Mouse (Mus musculus): ENCODE data around the gene Myh9. TPM values are rescaled to one million over a fixed set of nuclear protein-coding genes. Genes with fewer than 3 reads are reported as not detected.
"Not testable (repeated sequence)": the region's sequence is repeated elsewhere in the genome, so short reads cannot be mapped to it uniquely, and the experiment has no call there.

The Myh9 gene
- total and polyA plus RNA-seq, 2 experiments from 2014 or later, result 17.5 to 63.6 TPM

GRCm38 (mm10) chr15:77740511-77741297 lies 101.3 kb downstream of the Myh9 start:
- Histone ChIP-seq H3K4me1 (ENCODE audit: control insufficient read depth, insufficient read depth) (no peaks in the 10 kb centered on the region), H3K4me2 (ENCODE audit: low read depth, low read length) (no peak overlapping the region), H3K27me3 (ENCODE audit: control insufficient read depth, insufficient read depth, low read length) (no peaks in the 10 kb centered on the region), H3K36me3 (replicated peaks; ENCODE audit: control insufficient read depth, insufficient read depth, low read length) (no peaks in the 10 kb centered on the region), H3K9me3 (replicated peaks; ENCODE audit: control insufficient read depth, low read length) (no peaks in the 10 kb centered on the region), H3K4me3 (ENCODE audit: low read depth, low read length) (no peak overlapping the region), H3K9ac (replicated peaks; ENCODE audit: low read depth, low read length) (no peak overlapping the region), H3K27ac (ENCODE audit: low read depth) (no peak overlapping the region)
- ATAC-seq (ENCODE audit: insufficient read depth, low read depth), result no peak
- 77% methylated on average over 9 of the region's 9 CpGs for WGBS
- DNase-seq (ENCODE audit: low spot score), result no peak
- peak; percentile 43 for TF ChIP-seq CTCF (IDR thresholded peaks at IDR 0.05; ENCODE audit: low read depth)
- no peak for TF ChIP-seq EP300 (IDR thresholded peaks at IDR 0.05; ENCODE audit: low read depth)

- DNase-seq (ENCODE audit: low spot score); H3K27ac ChIP-seq (ENCODE audit: low read depth); H3K27me3 ChIP-seq (ENCODE audit: control insufficient read depth, insufficient read depth, low read length); H3K4me1 ChIP-seq (ENCODE audit: control insufficient read depth, insufficient read depth); H3K9me3 ChIP-seq (replicated peaks; ENCODE audit: control insufficient read depth, low read length); H3K4me2 ChIP-seq (ENCODE audit: low read depth, low read length); H3K9ac ChIP-seq (replicated peaks; ENCODE audit: low read depth, low read length); H3K4me3 ChIP-seq (ENCODE audit: low read depth, low read length); H3K36me3 ChIP-seq (replicated peaks; ENCODE audit: control insufficient read depth, insufficient read depth, low read length); ATAC-seq (ENCODE audit: insufficient read depth, low read depth): not testable (repeated sequence)
- WGBS, result 25% methylated on average over 4 of the region's 4 CpGs
These were observed 108.1 kb downstream of the Myh9 start for GRCm38 (mm10) chr15:77733903-77734302.

- WGBS, result 23% methylated on average over 8 of the region's 8 CpGs
- not testable (repeated sequence) for H3K9ac ChIP-seq (replicated peaks; ENCODE audit: low read depth, low read length); H3K4me2 ChIP-seq (ENCODE audit: low read depth, low read length); H3K27me3 ChIP-seq (ENCODE audit: control insufficient read depth, insufficient read depth, low read length); H3K27ac ChIP-seq (ENCODE audit: low read depth); H3K9me3 ChIP-seq (replicated peaks; ENCODE audit: control insufficient read depth, low read length); H3K4me3 ChIP-seq (ENCODE audit: low read depth, low read length); ATAC-seq (ENCODE audit: insufficient read depth, low read depth); H3K36me3 ChIP-seq (replicated peaks; ENCODE audit: control insufficient read depth, insufficient read depth, low read length); H3K4me1 ChIP-seq (ENCODE audit: control insufficient read depth, insufficient read depth)
- peak; percentile 18 for DNase-seq (ENCODE audit: low spot score)
These were observed 108.6 kb downstream of the Myh9 start for GRCm38 (mm10) chr15:77733380-77733779.

- 81% methylated on average over 10 of the region's 10 CpGs for WGBS
- ATAC-seq (ENCODE audit: insufficient read depth, low read depth); H3K27ac ChIP-seq (ENCODE audit: low read depth); H3K27me3 ChIP-seq (ENCODE audit: control insufficient read depth, insufficient read depth, low read length); DNase-seq (ENCODE audit: low spot score); H3K9me3 ChIP-seq (replicated peaks; ENCODE audit: control insufficient read depth, low read length); H3K4me2 ChIP-seq (ENCODE audit: low read depth, low read length); H3K9ac ChIP-seq (replicated peaks; ENCODE audit: low read depth, low read length); H3K4me3 ChIP-seq (ENCODE audit: low read depth, low read length); H3K36me3 ChIP-seq (replicated peaks; ENCODE audit: control insufficient read depth, insufficient read depth, low read length); H3K4me1 ChIP-seq (ENCODE audit: control insufficient read depth, insufficient read depth): not testable (repeated sequence)
These were observed 109.1 kb downstream of the Myh9 start for GRCm38 (mm10) chr15:77732851-77733250.

- TF ChIP-seq CTCF (IDR thresholded peaks at IDR 0.05; ENCODE audit: low read depth) (no peak), EP300 (IDR thresholded peaks at IDR 0.05; ENCODE audit: low read depth) (no peak)
- peaks cover 4% of the 10 kb centered on the region; the same call in 1 of the 2 replicates for H3K4me1 ChIP-seq (ENCODE audit: control insufficient read depth, insufficient read depth)
- DNase-seq (ENCODE audit: low spot score), result no peak
- H3K9me3 ChIP-seq (replicated peaks; ENCODE audit: control insufficient read depth, low read length), result no peaks in the 10 kb centered on the region
- H3K4me2 ChIP-seq (ENCODE audit: low read depth, low read length), result no peak overlapping the region
- H3K27me3 ChIP-seq (ENCODE audit: control insufficient read depth, insufficient read depth, low read length), result no peaks in the 10 kb centered on the region
- no peak overlapping the region for H3K9ac ChIP-seq (replicated peaks; ENCODE audit: low read depth, low read length)
- H3K4me3 ChIP-seq (ENCODE audit: low read depth, low read length), result no peak overlapping the region
- H3K36me3 ChIP-seq (replicated peaks; ENCODE audit: control insufficient read depth, insufficient read depth, low read length), result no peaks in the 10 kb centered on the region
- no peak for ATAC-seq (ENCODE audit: insufficient read depth, low read depth)
- H3K27ac ChIP-seq (ENCODE audit: low read depth), result no peak overlapping the region
- WGBS, result 93% methylated on average over 5 of the region's 5 CpGs
These were observed 110.4 kb downstream of the Myh9 start for GRCm38 (mm10) chr15:77731605-77732004.

GRCm38 (mm10) chr15:77728739-77729138 lies 113.2 kb downstream of the Myh9 start, which contains the start of gene Apol9b:
Gene Apol9b (plus strand): TSS chr15:77729039.
- not testable (repeated sequence) for H3K4me3 ChIP-seq (ENCODE audit: low read depth, low read length); DNase-seq (ENCODE audit: low spot score); H3K9ac ChIP-seq (replicated peaks; ENCODE audit: low read depth, low read length); H3K27ac ChIP-seq (ENCODE audit: low read depth); H3K4me1 ChIP-seq (ENCODE audit: control insufficient read depth, insufficient read depth); ATAC-seq (ENCODE audit: insufficient read depth, low read depth); H3K36me3 ChIP-seq (replicated peaks; ENCODE audit: control insufficient read depth, insufficient read depth, low read length); H3K27me3 ChIP-seq (ENCODE audit: control insufficient read depth, insufficient read depth, low read length); H3K4me2 ChIP-seq (ENCODE audit: low read depth, low read length); H3K9me3 ChIP-seq (replicated peaks; ENCODE audit: control insufficient read depth, low read length)
- WGBS, result 57% methylated on average over 1 of the region's 4 CpGs

- H3K4me1 ChIP-seq (ENCODE audit: control insufficient read depth, insufficient read depth); H3K9me3 ChIP-seq (replicated peaks; ENCODE audit: control insufficient read depth, low read length); H3K36me3 ChIP-seq (replicated peaks; ENCODE audit: control insufficient read depth, insufficient read depth, low read length); H3K4me3 ChIP-seq (ENCODE audit: low read depth, low read length); H3K9ac ChIP-seq (replicated peaks; ENCODE audit: low read depth, low read length); DNase-seq (ENCODE audit: low spot score); H3K4me2 ChIP-seq (ENCODE audit: low read depth, low read length); H3K27ac ChIP-seq (ENCODE audit: low read depth); H3K27me3 ChIP-seq (ENCODE audit: control insufficient read depth, insufficient read depth, low read length); ATAC-seq (ENCODE audit: insufficient read depth, low read depth): not testable (repeated sequence)
- 82% methylated on average over 3 of the region's 3 CpGs for WGBS
These were observed 114.2 kb downstream of the Myh9 start for GRCm38 (mm10) chr15:77727745-77728144.

Measured in heart, postnatal 0 days (tissue).